In genomic region chr11:67733726-67734125, GRCm38 (mm10) we compare ENCODE assay signal across 27 mouse cellular contexts. TPM values are rescaled to one million over a fixed set of nuclear protein-coding genes. Genes with fewer than 3 reads are reported as not detected.
"Had no signal": no experiment of that assay in that cellular context is flagged by ENCODE, and none has a peak within 500 bp of the region (broad histone marks: within the 10 kb centered on the region; RNA-seq: fewer than 3 reads in every experiment).

No protein-coding gene starts in this region.

- DNase-seq: lung, adult 18-20 months; lung, embryonic 14.5 days; lung, postnatal 10 days; lung, postnatal 4 days; midbrain, embryonic 14.5 days; retina, postnatal 1 day; right cerebral cortex, adult 18-20 months; right cerebral cortex, postnatal 25 days; right cerebral cortex, postnatal 4 days; spleen, adult 18-20 months; thymus, adult 18-20 months; thymus, postnatal 14 days; thymus, postnatal 36 days had no signal

- H3K36me3 ChIP-seq: midbrain, embryonic 10.5 days; midbrain, embryonic 12.5 days; neural tube, embryonic 12.5 days had no signal

- H3K4me3 ChIP-seq: midbrain, embryonic 10.5 days; midbrain, embryonic 12.5 days; neural tube, embryonic 12.5 days had no signal

- H3K9me3 ChIP-seq: midbrain, embryonic 10.5 days; midbrain, embryonic 12.5 days; neural tube, embryonic 12.5 days had no signal

- H3K4me2 ChIP-seq: lung, embryonic 14.5 days; midbrain, embryonic 12.5 days; neural tube, embryonic 12.5 days had no signal

- H3K9ac ChIP-seq: lung, embryonic 14.5 days; midbrain, embryonic 12.5 days; neural tube, embryonic 12.5 days had no signal

- H3K4me1 ChIP-seq: midbrain, embryonic 10.5 days; midbrain, embryonic 12.5 days; neural tube, embryonic 12.5 days had no signal

- H3K27me3 ChIP-seq: midbrain, embryonic 12.5 days; neural tube, embryonic 12.5 days had no signal

- H3K27ac ChIP-seq: midbrain, embryonic 10.5 days; midbrain, embryonic 12.5 days; neural tube, embryonic 12.5 days had no signal

RNA-seq across cellular contexts. Expression of gene Glp2r, which starts 37.2 kb away (rescaled TPM):
- total RNA-seq: megakaryocyte-erythroid progenitor cell, adult 5-6 weeks; monocyte, adult 5-6 weeks; neutrophil, adult 5-6 weeks had no signal
- polyA plus RNA-seq: midbrain, embryonic 10.5 days; midbrain, embryonic 12.5 days; neural tube, embryonic 12.5 days; neural tube, embryonic 14.5 days had no signal

RNA-seq across cellular contexts. Expression of gene Rcvrn, which starts 38.6 kb away (rescaled TPM):
- total RNA-seq: megakaryocyte, adult 5-6 weeks; megakaryocyte-erythroid progenitor cell, adult 5-6 weeks; midbrain, postnatal 0 days; monocyte, adult 5-6 weeks; neutrophil, adult 5-6 weeks had no signal
- polyA plus RNA-seq: lung, embryonic 14.5 days; lung, embryonic 16.5 days; midbrain, embryonic 10.5 days; midbrain, embryonic 12.5 days; midbrain, embryonic 14.5 days; midbrain, postnatal 0 days; neural tube, embryonic 12.5 days; neural tube, embryonic 14.5 days; small intestine, adult 2 months; stomach, embryonic 14.5 days; stomach, embryonic 16.5 days had no signal

RNA-seq across cellular contexts. Expression of gene Gsg1l2, which starts 40.7 kb away (rescaled TPM):
- total RNA-seq: megakaryocyte, adult 5-6 weeks; megakaryocyte-erythroid progenitor cell, adult 5-6 weeks; midbrain, postnatal 0 days; monocyte, adult 5-6 weeks; neutrophil, adult 5-6 weeks had no signal
- polyA plus RNA-seq: lung, embryonic 14.5 days; lung, embryonic 16.5 days; midbrain, embryonic 10.5 days; midbrain, embryonic 12.5 days; midbrain, embryonic 14.5 days; midbrain, postnatal 0 days; neural tube, embryonic 12.5 days; neural tube, embryonic 14.5 days; stomach, embryonic 14.5 days; thymus, postnatal 0 days had no signal
